Mouse (Mus musculus) ES-CJ7 (cell line): ENCODE results near the gene Nacc1.
"Not testable (repeated sequence)": the region's sequence is repeated elsewhere in the genome, so short reads cannot be mapped to it uniquely, and the experiment has no call there.

Experiments
- DNase-seq: peaks from one replicate; pipeline ENCODE4 v3.0.0; 2011; ENCODE audit warnings: low read depth, low spot score

Nacc1 gene

GRCm38 (mm10) chr8:84698929-84699401 is 11.3 kb upstream of the Nacc1 start:
- no peak for DNase-seq

- no peak for DNase-seq
These were observed 10.6 kb upstream of the Nacc1 start for GRCm38 (mm10) chr8:84698288-84698687.

GRCm38 (mm10) chr8:84697166-84698130 is 9.8 kb upstream of the Nacc1 start:
- peak; percentile 85 for DNase-seq

- DNase-seq = no peak
These were observed 7.5 kb upstream of the Nacc1 start for GRCm38 (mm10) chr8:84695140-84695539.

- no peak for DNase-seq
These were observed 5.7 kb upstream of the Nacc1 start for GRCm38 (mm10) chr8:84693332-84693731.

- peak; percentile 97 for DNase-seq
These were observed 1.6 kb upstream of the Nacc1 start for GRCm38 (mm10) chr8:84689091-84689915.

GRCm38 (mm10) chr8:84687003-84687704 is 508 bp downstream of the Nacc1 start:
- DNase-seq = peak; percentile 92

GRCm38 (mm10) chr8:84686191-84687002 is 1.3 kb downstream of the Nacc1 start, which contains the start of gene Trmt1:
Gene Trmt1 (plus strand): TSS chr8:84686307.
- DNase-seq = peak; percentile 86

GRCm38 (mm10) chr8:84684537-84684936 is 3.1 kb downstream of the Nacc1 start:
- no peak for DNase-seq

GRCm38 (mm10) chr8:84682257-84682656 is 5.4 kb downstream of the Nacc1 start:
- no peak for DNase-seq

GRCm38 (mm10) chr8:84681476-84681875 is 6.2 kb downstream of the Nacc1 start:
- peak; percentile 63 for DNase-seq

GRCm38 (mm10) chr8:84677305-84677704 is 10.4 kb downstream of the Nacc1 start:
- DNase-seq = no peak

- DNase-seq = not testable (repeated sequence)
These were observed 17.2 kb downstream of the Nacc1 start for GRCm38 (mm10) chr8:84670295-84671006.

GRCm38 (mm10) chr8:84668731-84669485 is 18.8 kb downstream of the Nacc1 start:
- DNase-seq = peak; percentile 74

GRCm38 (mm10) chr8:84668081-84668480 is 19.6 kb downstream of the Nacc1 start:
- no peak for DNase-seq

- peak; percentile 76 for DNase-seq
These were observed 22.2 kb downstream of the Nacc1 start for GRCm38 (mm10) chr8:84665385-84665893.

GRCm38 (mm10) chr8:84664566-84665384 is 22.9 kb downstream of the Nacc1 start:
- peak; percentile 79 for DNase-seq
